Mouse (Mus musculus) ovary, adult 18-20 months (tissue): ENCODE measurements around the gene Pcyt2.
A peak's percentile ranks its signal among the peaks of the same experiment; 100 is the strongest.

ENCODE experiments used
- DNase-seq: peaks from one replicate; pipeline ENCODE4 v3.0.0; 2022; ENCODE audit warnings: low spot score, mixed read lengths

Gene Pcyt2

DNA sequence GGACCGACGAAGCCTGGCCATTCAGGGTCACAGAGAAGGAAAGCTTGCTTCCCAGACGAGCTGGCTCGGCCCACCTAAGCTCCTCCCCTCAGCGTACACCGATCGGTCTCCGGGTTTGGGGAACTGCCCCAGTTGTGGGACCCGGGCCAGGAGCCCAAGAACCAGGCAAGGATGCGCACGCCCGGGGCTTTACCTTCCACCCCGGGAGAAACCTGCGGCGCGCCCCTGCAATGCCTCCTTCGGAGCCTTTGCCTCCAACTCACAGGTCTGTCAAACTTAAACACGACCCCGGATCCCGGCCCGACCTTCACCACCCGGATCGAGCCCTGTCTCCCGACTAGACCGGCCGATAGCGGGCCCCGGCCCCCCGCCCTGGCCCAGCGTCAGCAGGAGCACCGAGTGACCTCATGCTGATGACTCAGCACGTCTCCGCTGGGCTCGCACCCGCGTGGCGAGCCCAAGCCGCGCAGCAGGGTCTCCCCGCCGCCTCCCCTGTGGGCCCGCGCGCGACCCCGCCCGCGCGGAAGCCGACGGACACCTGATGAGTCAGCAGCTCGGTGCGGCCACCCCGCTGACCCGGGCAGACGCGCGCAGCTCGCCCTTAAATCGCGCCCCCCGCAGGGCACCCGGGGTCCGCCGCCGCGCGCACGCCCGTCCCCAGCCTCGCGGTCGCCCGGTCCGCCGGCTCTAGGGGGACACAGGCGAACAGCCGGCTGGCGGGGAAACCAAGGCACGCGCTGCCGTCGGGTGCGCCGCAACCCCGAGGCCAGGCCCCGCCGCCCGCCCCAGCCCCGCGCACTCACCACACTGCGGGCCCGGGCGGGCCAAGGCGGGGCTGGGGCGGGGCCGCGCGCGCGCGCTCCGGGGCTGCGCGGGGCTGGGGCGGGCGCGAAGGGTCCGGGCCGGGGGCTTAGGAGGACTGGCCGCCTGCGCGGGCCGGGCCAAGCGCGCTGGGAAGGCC is 15.1 kb upstream of the Pcyt2 start:
- DNase-seq: peak; percentile 76

DNA sequence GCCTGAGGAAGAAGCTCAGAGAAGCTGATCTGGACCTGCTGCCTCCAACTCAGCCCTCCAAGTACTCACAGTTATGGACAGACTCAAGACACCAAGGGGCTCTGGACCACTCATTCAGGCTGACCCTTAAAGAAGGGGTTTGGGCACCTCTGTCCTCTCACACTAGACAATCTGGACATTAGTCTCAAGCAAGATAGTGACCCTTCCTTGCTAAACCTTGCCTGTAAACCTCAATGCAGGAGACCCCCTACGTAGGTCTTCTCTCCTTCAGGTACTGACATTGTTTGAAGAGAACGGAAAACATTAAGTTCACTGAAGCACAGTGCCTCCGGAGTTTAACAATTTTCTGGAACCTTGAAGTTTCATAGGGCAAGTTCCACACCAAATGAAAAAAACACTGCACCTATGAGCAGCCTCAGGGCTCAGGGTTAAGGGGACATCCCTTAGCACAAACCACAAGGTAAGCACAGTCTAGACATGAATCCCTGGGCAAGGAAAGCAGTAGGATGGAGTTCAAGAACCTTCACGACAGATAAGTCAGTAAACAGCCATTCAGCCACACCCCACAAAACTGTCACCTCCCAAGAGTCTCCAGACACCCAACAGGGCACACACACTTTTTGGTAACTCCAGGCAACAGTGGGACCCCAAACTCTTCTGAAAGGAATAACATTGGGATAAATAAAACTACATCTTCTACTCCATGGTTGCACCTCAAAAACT is 14.2 kb upstream of the Pcyt2 start:
- no peak for DNase-seq

DNA sequence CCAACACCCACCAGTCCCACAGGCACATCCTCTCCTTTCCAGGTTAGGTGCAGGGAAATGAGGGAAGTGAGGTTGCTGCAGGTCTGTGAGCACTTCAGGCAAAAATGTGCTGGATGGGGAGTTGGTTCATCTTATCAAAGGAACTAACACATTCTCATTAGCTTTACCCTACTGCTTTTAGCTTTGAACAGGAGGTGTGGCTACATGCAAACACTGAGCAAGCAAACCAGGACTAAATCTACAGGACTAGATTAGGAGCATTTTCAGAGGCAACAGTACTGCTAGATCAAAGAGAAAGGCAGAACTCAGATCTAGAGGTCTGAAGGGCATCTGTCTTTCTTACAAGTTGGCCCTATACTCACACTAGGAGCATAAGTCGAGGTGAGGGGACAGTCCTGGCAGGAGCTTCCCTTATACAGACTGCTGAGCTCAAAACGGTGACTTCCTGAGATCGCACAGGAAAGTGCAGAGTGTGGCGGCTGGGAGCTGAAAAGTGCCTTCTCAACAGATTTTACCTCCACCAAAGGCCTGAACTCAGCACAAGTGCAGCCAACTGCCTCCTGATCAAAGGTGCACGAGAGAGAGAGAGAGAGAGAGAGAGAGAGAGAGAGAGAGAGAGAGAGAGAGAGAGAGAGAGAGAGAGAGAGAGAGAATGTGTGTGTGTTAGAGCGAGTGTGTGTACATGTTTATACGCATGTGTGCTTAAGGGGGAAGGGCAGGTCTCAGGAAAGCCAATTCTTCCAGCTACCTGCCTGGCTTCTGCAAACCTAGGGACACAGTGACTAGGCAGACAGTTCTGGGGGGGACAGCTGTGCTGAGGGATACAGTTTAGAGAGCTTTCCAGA is 13.4 kb upstream of the Pcyt2 start:
- DNase-seq: no peak

DNA sequence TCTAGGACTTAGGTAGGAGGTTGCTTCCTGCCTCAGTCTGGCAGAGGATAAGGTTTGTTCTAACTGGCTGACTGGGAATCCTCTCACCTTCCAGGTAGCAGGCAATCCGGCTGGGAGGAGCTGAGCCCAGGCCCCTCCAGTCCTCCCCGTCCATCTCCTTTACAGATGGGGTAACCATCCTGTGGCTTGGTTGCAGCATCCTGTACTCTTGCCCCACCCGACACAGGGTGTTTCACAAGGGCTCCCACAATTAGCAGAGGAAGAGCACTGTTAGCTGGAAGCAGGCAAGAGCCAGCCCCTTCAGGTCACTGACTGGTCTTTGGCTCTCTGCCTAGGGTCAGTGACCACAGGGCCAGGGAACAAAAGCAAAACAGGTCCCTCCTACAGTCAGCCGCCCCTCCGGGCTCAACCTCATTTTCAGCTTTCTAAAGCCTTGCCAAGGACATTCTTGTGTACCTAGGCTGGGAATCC is 12.7 kb upstream of the Pcyt2 start:
- no peak for DNase-seq

DNA sequence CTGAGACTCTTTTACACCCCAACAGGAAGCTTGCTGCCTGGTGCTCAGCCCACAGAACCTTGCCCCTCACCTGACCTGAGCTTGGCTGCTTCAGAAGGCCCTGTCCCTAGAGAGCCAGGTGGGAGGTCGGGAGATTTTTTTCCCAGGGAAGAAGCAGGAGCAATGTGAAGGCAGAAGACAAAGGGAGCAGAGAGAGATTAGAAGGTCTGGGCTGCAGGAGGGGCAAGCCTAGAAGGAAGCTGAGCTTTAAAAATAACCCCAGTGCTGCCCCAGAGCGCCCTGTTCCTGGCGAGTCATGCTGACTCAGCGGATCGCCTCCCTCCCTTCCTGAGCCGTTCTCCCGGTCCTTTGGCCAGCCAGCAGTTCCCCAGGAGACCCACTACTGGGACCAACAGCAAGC is 12.2 kb upstream of the Pcyt2 start:
- DNase-seq: no peak

DNA sequence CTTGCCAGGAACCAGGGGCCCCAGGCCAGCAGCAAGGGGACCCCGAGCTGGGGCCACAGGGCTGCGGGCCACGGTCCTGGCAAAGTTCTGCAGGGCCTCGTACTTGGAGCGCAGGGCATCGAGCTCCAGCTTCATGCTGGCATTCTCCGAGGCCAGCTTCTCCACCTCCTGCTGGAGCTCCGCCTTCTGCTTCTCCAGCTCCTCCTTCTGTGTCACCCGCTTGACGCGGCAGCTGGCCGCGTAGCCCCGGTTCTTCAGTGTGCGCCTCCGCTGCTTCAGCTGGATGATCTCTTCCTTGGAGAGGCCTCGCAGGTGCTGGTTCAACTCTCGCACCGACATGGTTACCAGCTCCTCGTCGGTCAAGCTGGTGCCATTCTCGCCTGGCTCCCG is 11.6 kb upstream of the Pcyt2 start:
- DNase-seq: no peak

DNA sequence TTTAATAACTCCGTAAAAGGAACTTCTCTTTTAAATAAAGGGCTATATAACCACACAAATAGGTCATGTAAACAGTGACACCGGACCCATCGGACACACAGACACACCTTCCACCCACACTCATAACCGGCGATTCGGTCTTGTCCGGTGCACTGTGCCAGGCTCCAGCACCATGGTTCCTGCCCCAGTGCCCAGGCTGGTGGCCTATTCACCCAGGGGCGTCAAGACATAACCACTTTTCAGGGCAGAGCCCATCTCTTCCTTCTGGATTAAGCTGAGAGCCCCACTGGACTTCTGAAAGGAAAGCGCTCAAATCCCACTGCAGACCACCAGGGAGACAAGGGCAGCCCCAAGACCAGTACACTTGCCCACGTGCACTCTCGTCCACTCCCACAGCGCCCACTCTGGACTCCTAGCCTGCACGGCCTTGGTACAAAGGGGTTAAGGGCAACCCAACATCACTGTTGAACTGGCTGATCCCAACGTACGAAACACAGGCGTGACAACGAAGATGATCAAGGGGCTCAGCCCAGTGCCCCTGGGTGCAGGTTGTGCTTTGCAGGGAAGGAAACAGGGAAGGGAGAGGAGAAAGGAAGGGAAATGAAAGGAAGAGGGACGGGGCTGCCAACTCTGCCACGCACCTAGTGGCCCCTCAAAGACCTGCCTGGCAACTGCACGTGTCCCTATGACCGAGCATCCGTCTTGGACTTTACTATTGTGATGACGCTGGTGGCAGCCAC is 11.0 kb upstream of the Pcyt2 start:
- no peak for DNase-seq

DNA sequence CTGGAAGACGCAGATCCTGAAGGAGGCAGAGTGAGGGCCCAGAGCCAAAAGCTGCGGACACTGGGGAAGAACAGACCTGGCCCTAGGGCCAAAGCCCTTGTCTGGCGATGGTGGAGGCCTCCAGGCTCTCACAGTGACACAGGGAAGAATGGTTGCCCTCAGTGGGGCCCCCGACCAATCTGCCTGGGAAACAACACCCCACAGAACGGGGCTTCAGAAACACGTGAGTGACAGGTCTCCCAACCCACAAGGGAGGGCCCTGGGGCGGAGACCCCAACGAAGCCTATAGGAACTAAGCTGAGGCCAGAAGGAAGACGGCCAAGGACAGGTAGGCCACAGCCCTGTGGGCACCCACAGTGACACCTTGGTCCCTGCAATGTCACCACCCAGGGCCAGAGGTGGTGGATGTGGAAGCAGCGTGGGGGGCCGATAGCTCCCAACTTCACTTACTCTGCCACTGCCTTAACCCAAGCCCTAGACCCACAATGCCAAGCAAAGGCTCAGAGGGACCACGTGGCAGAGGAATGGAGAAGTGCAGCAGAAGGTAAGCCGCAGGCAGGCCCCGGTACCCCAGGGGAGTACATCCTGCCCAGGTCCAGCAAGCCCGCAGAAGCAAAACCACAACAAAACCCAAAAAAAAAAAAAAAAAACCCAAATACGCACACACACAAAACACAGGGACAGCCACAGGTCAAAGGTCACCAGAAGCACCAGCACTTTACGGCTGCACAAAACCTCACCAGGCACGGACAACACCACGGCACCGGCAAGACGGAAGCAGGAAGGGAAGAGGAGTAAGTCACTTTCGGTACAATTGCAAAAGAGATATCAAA is 9.9 kb upstream of the Pcyt2 start:
- DNase-seq: no peak

DNA sequence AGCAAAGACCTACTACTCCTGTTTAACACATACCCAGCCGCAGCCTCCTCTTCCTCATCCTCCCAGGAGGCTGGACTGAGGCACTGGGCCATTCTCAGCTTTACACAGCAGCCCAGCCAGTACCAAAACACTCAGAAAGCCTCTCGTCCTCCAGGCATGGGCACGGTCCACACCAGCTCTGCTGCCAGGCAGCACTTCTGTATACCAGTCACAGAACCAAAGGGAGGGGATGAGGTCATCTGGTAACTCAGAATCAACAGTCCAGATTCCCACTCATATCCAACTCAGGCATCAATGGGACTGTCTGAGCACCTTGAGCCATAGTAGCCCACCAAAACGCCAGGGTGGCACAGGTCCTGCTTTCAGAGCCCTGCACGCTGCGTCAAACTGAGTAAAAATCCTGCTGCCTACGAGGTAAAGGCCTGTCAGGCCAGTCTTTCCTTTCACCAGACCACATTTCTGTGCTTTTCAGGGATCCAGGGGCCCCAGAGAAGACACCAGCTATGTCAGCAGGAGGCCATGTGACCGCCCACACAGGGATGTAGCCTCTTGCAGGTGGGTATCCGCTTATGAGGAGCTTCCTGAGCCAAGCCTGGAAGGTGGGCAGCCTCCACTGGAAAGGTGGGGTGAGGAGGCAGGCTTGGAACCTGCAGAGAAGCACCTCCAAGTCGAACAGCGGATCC is 9.2 kb upstream of the Pcyt2 start:
- DNase-seq: no peak

DNA sequence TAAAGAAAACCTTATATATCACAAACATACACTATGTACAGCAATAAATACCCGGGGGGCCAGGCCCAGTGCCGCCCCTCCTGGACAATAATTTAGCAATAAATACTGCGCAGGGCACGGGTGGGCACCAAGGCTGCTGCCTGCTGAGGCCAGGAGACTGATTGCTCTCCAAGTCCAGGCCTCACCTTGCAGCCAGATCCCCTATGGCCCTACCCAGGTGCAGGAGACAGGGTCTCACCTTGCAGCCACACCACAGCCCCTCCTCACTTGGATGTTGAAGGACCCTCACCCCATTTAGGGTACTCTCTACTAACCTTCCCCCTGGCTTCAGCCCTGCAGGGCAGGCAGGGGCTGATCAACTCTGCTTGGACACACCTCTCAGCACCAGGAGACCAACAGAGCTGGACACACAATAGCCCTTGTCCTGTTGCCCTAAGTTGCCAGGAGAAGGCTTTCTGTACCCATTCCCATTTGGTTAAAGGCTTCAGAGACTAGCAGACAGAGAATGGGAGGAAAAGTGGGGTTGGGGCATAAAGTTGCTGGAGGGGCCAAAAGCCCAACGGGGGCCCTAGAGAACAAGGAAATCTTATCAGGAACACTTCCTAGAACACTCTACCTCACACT is 7.5 kb upstream of the Pcyt2 start, which contains the start of gene Sirt7:
Sirt7 (minus strand) TSS at position 89 of the 624 bp plus-strand sequence.
- DNase-seq: no peak

DNA sequence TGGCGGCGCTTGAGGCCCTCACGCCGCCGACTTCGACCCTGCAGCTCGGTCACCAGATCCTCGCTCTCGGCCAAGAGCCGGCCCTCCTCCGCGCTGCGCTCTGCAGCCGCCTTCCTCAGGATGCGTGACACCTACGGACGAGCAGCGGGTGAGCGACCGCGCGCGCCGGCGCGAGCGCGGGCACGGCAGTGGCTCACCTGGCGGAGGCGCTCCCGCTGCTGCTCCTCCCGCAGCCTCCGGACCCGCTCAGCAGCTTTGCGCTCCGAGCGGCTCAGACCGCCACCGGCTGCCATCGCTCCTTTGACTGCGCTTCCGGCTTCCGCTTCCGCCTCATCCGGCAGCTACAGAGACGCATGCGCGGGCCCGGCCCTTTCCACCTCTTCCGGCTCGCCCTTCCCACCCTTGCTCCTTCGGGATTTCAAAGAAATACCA is 7.0 kb upstream of the Pcyt2 start:
- peak; percentile 72 for DNase-seq

DNA sequence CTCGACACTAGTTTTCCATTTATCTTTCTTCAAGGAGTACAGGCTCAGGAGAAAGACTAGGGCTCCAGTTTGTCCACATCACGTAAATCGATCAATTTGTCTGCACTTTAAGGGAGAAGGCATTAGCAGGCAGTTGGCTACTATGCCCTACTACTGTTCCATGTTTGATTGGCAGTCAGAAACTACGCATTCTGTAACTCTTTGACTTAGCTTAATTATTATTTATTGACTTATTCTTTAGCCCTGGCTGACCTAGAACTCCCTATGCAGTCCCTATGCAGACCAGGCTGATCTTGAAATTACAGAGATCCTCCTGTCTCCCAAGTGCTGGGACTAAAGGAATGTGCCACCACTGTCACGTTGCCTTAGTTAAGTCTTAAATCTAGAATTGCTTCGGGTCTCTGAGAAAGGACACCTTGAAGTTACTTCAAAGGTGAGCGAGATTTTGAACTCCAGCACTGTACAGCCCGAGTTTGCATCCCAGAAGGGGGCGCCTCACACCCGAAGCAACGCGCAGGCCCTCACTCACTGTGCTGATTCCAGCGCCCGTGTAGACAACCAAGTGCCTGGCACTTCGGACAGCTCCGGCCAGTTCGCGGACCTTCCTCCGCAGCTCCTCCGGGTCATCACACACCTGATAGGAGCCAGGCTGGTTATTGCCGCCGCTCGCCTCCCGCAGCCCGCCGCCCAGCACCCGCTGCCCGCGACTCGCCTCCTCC is 6.4 kb upstream of the Pcyt2 start:
- DNase-seq: no peak

DNA sequence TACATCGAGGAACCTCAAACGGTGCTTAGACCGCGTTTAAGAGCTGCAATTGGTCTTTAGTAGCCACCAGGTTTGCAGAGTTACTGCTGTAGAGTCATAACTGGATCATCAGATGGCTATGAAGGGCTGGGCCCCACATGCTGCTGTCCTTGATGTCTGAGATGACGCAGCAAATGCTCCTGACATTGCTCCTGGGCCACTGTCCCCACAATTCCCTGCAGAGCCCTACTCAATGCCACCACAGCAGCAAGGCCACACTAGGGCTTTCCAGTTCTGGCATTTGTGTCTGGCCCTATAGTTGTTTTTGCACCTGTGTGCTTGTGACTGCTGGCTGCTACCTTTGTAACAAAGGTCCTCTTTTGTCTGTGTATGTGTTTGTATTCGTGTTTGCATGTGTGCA is 5.1 kb upstream of the Pcyt2 start:
- DNase-seq: no peak

DNA sequence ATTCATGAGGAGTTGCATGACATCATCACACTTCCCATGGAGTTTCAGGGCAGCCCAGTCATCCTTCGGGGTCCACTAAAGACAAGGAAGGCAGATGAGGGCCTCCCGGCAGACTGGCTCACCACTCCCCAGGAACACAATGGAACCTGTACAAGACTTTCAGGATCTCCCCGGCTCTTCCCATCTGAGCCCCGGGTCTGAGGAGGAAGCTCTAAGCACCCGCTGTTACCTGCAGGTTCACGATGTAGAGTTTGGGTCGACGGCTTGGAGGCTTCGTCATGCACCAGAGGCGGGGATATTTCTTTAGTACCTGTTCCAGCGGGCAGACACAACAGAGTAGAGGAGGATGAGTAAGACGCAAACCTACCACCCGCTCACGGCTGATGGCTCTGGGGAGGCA is 2.5 kb upstream of the Pcyt2 start:
- DNase-seq: no peak

DNA sequence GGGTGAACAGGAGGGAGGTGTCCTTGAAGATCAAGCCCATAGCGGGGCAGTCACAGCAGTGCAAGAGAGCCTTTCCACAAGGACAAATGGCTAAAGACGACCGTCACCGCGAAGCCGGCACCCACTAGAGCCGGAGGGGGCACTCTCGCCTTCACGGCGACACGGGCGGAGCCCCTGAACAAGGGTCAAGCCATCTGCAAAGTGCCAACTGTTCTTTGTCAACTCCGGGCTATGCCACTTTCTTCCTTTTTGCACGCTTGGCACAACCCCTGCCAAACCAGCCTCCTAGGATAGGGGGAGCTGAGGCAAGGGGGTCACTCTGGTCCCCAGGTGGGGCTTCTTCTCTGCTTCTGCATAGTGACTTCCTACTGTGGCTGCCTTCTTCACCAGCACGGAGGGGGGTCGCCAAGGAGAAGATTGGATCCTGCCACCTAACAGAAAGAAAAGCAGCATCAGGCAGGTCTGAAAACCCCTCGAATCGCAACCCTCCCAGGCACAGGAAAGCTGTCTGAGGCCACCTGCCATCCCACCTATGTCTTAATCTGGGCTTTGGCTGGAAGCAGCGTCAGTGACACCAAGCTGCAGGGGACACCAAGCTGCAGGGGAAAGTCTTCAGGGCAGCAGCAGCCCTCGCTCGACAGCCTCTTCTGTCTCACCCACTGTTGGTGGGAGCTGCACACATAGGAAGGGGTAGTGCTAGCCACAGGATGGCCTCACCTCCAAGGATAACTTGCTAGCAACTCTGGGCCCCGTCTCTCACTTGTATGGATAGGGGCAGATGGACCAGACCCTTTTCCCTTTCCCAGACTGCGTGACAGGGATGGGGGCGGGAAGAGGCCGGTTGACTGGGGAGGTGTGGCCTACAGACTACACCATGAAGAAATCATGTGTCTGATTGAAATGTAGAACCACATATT is 1.1 kb upstream of the Pcyt2 start:
- DNase-seq: no peak

DNA sequence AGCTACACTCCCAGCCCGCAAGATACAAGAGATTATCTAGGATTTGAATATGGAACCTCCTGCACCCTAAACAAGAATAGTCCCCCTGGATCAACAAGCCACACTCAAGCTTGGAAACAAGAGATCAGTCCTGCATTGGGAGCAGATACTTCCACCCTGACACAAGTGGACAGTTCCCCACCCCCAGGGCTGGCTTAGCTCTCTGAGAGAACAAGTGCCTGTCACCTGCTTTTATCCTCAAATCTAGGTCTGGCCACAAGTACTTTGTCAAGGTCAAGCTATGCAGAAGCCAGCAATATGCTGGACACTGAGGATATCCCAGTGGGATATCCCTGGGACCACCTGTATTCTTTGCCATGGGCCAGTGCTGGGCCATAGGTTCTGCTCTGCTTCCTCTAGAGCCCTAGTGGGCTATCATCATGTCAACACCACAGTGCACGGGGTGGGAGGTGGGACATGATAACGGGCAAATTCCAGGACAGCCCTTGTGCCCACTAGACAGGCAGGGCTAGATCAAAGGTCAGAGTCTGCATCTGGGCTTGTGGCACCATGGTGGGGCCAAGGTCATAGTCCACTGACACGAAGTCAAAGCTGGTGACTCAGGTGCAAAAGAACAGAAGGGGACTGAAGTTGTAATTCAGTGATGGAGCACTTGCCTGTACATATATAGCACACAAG is 980 bp downstream of the Pcyt2 start:
- DNase-seq: no peak

DNA sequence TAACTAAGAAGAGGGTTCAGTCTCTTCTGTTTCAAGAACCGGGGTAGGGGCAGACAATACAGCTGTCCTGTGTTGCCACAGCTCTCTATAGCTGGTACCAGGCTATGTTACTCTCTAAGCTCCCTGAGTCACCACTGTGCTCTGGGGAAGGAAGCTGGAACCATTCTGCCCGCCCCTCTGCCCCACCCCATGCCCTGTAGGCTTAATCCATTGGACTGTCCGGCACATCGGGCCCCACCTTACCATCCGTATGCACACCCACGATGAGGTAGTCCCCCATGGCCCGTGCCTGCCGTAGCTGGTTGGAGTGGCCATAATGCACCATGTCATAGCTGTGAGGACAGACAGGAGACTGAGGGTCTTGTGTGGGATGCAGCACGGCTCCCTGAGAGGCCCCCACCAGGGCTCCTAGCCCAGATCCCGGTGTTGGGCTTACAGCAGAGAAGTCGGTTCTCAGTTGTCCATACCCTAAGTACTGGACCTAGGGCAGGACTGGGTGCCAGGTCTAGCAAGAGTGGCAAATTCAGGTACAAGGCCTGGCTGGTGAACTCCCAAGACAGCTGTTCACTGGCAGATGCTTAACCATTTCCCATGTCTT is 2.0 kb downstream of the Pcyt2 start:
- no peak for DNase-seq
